Mouse (Mus musculus): ENCODE data around the gene Ppm1a. TPM values are rescaled to one million over a fixed set of nuclear protein-coding genes. Genes with fewer than 3 reads are reported as not detected.

Gene Ppm1a
- polyA plus RNA-seq, 1 experiment from 2014 or later = 75.9 TPM

DNA sequence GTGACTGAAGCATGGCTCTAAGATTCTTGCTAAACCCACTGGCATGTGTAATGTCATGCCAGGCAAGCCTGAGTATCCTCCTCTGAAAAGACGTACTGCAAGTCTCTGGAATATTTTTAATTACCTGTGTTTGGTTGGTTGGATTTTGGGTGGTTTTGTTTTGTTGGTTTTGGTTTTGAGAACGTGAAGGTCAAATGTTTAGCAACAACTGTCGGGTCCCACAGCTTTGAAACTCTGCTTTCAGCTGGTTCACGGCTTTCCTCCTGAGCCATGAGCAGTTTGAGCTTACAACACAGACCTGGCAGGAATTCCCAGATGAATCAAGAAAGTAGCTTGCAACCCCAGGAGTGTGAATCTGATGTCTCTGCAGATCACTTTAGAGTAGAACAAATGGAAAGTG lies 29.7 kb downstream of the Ppm1a start:
- Histone ChIP-seq H3K36me3 (ENCODE audit: control insufficient read depth, insufficient read depth, low read length) (peaks cover 46% of the 10 kb centered on the region), H3K27me3 (ENCODE audit: control insufficient read depth, insufficient read depth, low read length) (no peaks in the 10 kb centered on the region), H3K4me2 (ENCODE audit: low read length) (no peak overlapping the region), H3K27ac (replicated peaks in 1 of 2; ENCODE audit: control insufficient read depth in 1 of 2, insufficient read depth in 1 of 2, low read depth in 2 of 2, low read length in 2 of 2) (no peak overlapping the region), H3K4me1 (ENCODE audit: control insufficient read depth in 2 of 2, insufficient read depth in 2 of 2, low read length in 2 of 2) (0 out of 4 replicates have a peak, but pooled peaks cover 0 to 2% of the 10 kb centered on the region in 2 experiments), H3K9me3 (ENCODE audit: control insufficient read depth, low read length) (no peaks in the 10 kb centered on the region), H3K4me3 (ENCODE audit: control insufficient read depth in 1 of 2, insufficient read depth in 1 of 2, low read depth in 1 of 2, low read length in 2 of 2) (no peak overlapping the region), H3K9ac (ENCODE audit: low read length) (no peak overlapping the region)
- WGBS = 90% methylated on average over 4 of the region's 4 CpGs
- ATAC-seq (ENCODE audit: insufficient number of reproducible peaks, insufficient read depth, low FRiP score, low read depth) = no peak

DNA sequence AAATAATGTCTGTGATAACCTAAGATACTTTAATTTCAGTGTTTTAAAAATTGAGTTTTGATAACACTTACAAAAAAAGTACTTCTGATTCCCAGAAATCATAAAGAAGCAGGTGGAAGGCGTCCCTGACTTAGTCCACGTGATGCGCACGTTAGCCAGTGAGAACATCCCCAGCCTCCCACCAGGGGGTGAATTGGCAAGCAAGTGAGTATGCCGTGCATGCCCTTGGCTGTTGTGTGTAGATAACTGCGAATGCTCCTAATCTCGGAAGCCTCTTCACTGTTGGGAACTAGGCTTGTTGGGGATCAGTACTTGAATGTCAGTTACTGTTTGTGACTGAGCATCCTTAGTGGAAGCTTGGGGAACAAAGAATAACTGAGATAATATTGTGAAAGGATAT lies 33.3 kb downstream of the Ppm1a start:
- H3K9me3 ChIP-seq (ENCODE audit: control insufficient read depth, low read length) = no peaks in the 10 kb centered on the region
- no peaks in the 10 kb centered on the region for H3K4me1 ChIP-seq (ENCODE audit: control insufficient read depth in 2 of 2, insufficient read depth in 2 of 2, low read length in 2 of 2)
- no peak overlapping the region for H3K27ac ChIP-seq (replicated peaks in 1 of 2; ENCODE audit: control insufficient read depth in 1 of 2, insufficient read depth in 1 of 2, low read depth in 2 of 2, low read length in 2 of 2)
- 35% methylated on average over 7 of the region's 7 CpGs for WGBS
- H3K27me3 ChIP-seq (ENCODE audit: control insufficient read depth, insufficient read depth, low read length) = no peaks in the 10 kb centered on the region
- no peak overlapping the region for H3K4me2 ChIP-seq (ENCODE audit: low read length)
- H3K9ac ChIP-seq (ENCODE audit: low read length) = no peak overlapping the region
- peaks cover 57% of the 10 kb centered on the region for H3K36me3 ChIP-seq (ENCODE audit: control insufficient read depth, insufficient read depth, low read length)
- H3K4me3 ChIP-seq (ENCODE audit: control insufficient read depth in 1 of 2, insufficient read depth in 1 of 2, low read depth in 1 of 2, low read length in 2 of 2) = no peak overlapping the region
- no peak for ATAC-seq (ENCODE audit: insufficient number of reproducible peaks, insufficient read depth, low FRiP score, low read depth)

DNA sequence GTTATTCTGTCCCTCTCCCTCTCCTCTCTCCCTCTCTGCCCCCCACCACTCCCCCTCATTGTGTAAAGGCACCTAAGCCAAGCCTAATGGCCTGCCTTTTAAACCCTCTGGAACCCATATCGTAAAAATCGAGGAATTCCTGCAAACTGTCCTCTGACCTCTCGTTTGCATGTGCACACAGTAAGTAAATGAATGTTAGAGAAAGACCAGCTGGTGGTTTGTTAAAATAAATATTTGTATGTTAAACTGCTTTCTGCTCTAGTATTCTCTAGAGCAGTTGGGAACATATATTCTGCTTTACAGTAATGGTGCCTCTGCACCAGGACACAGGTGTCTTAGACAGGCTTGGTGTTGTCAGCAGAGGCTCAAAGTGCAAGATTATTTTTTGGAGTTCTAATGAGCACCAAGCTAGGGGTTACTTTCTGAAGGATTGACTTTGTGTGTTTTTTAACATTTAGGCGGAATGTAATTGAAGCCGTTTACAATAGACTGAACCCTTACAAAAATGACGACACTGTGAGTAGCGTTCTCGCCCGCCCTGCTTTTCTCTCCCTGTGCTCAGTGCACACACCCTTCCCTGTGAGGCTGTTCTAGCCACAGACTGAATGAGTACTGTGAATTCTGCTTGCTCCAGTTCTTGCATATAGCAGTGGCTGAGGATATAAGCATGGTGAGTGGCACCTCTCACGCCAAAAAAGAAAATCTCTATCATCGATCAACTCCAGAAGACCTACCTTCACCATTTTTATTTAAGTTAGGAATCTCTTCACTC lies 35.3 kb downstream of the Ppm1a start:
- no peaks in the 10 kb centered on the region for H3K9me3 ChIP-seq (ENCODE audit: control insufficient read depth, low read length)
- no peak overlapping the region for H3K27ac ChIP-seq (replicated peaks in 1 of 2; ENCODE audit: control insufficient read depth in 1 of 2, insufficient read depth in 1 of 2, low read depth in 2 of 2, low read length in 2 of 2)
- H3K9ac ChIP-seq (ENCODE audit: low read length) = no peak overlapping the region
- no peak overlapping the region for H3K4me2 ChIP-seq (ENCODE audit: low read length)
- peaks cover 56% of the 10 kb centered on the region for H3K36me3 ChIP-seq (ENCODE audit: control insufficient read depth, insufficient read depth, low read length)
- H3K27me3 ChIP-seq (ENCODE audit: control insufficient read depth, insufficient read depth, low read length) = no peaks in the 10 kb centered on the region
- no peaks in the 10 kb centered on the region for H3K4me1 ChIP-seq (ENCODE audit: control insufficient read depth in 2 of 2, insufficient read depth in 2 of 2, low read length in 2 of 2)
- 94% methylated on average over 11 of the region's 11 CpGs for WGBS
- no peak for ATAC-seq (ENCODE audit: insufficient number of reproducible peaks, insufficient read depth, low FRiP score, low read depth)
- no peak overlapping the region for H3K4me3 ChIP-seq (ENCODE audit: control insufficient read depth in 1 of 2, insufficient read depth in 1 of 2, low read depth in 1 of 2, low read length in 2 of 2)

GRCm38 (mm10) chr12:72793983-72794382 lies 36.7 kb downstream of the Ppm1a start:
- no peaks in the 10 kb centered on the region for H3K4me1 ChIP-seq (ENCODE audit: control insufficient read depth in 2 of 2, insufficient read depth in 2 of 2, low read length in 2 of 2)
- H3K4me3 ChIP-seq (ENCODE audit: control insufficient read depth in 1 of 2, insufficient read depth in 1 of 2, low read depth in 1 of 2, low read length in 2 of 2) = no peak overlapping the region
- no peaks in the 10 kb centered on the region for H3K27me3 ChIP-seq (ENCODE audit: control insufficient read depth, insufficient read depth, low read length)
- ATAC-seq (ENCODE audit: insufficient number of reproducible peaks, insufficient read depth, low FRiP score, low read depth) = no peak
- H3K4me2 ChIP-seq (ENCODE audit: low read length) = no peak overlapping the region
- no peaks in the 10 kb centered on the region for H3K9me3 ChIP-seq (ENCODE audit: control insufficient read depth, low read length)
- 88% methylated on average over 8 of the region's 8 CpGs for WGBS
- peaks cover 53% of the 10 kb centered on the region for H3K36me3 ChIP-seq (ENCODE audit: control insufficient read depth, insufficient read depth, low read length)
- no peak overlapping the region for H3K9ac ChIP-seq (ENCODE audit: low read length)
- H3K27ac ChIP-seq (replicated peaks in 1 of 2; ENCODE audit: control insufficient read depth in 1 of 2, insufficient read depth in 1 of 2, low read depth in 2 of 2, low read length in 2 of 2) = no peak overlapping the region

DNA sequence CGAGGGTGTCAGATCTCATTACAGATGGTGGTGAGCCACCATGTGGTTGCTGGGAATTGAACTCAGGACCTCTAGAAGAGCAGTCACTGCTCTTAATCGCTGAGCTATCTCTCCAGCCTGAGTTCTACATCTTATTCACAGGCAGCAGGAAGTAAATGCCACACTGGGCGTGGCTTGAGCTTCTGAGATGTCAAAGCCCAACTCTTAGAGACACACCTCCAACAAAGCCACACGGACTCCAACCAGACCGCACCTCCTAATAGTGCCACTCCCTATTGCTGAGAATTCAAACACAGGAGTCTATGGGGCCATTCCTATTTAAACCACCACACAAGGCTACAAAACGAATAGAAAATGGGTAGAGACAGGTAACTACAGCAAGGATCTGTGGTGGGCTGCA lies 52.5 kb downstream of the Ppm1a start:
- no peaks in the 10 kb centered on the region for H3K36me3 ChIP-seq (ENCODE audit: control insufficient read depth, insufficient read depth, low read length)
- H3K4me3 ChIP-seq (ENCODE audit: control insufficient read depth in 1 of 2, insufficient read depth in 1 of 2, low read depth in 1 of 2, low read length in 2 of 2) = no peak overlapping the region
- no peak for ATAC-seq (ENCODE audit: insufficient number of reproducible peaks, insufficient read depth, low FRiP score, low read depth)
- H3K4me2 ChIP-seq (ENCODE audit: low read length) = no peak overlapping the region
- H3K27me3 ChIP-seq (ENCODE audit: control insufficient read depth, insufficient read depth, low read length) = no peaks in the 10 kb centered on the region
- 78% methylated on average over 6 of the region's 6 CpGs for WGBS
- H3K4me1 ChIP-seq (ENCODE audit: control insufficient read depth in 2 of 2, insufficient read depth in 2 of 2, low read length in 2 of 2) = no peaks in the 10 kb centered on the region
- H3K9me3 ChIP-seq (ENCODE audit: control insufficient read depth, low read length) = no peaks in the 10 kb centered on the region
- no peak overlapping the region for H3K9ac ChIP-seq (ENCODE audit: low read length)
- H3K27ac ChIP-seq (replicated peaks in 1 of 2; ENCODE audit: control insufficient read depth in 1 of 2, insufficient read depth in 1 of 2, low read depth in 2 of 2, low read length in 2 of 2) = no peak overlapping the region

GRCm38 (mm10) chr12:72811588-72811987 lies 54.3 kb downstream of the Ppm1a start:
- ATAC-seq (ENCODE audit: insufficient number of reproducible peaks, insufficient read depth, low FRiP score, low read depth) = no peak
- Histone ChIP-seq H3K4me3 (ENCODE audit: control insufficient read depth in 1 of 2, insufficient read depth in 1 of 2, low read depth in 1 of 2, low read length in 2 of 2) (no peak overlapping the region), H3K9ac (ENCODE audit: low read length) (no peak overlapping the region), H3K27me3 (ENCODE audit: control insufficient read depth, insufficient read depth, low read length) (no peaks in the 10 kb centered on the region), H3K4me2 (ENCODE audit: low read length) (no peak overlapping the region), H3K9me3 (ENCODE audit: control insufficient read depth, low read length) (peaks cover 2% of the 10 kb centered on the region; the same call in 1 of the 2 replicates), H3K27ac (replicated peaks in 1 of 2; ENCODE audit: control insufficient read depth in 1 of 2, insufficient read depth in 1 of 2, low read depth in 2 of 2, low read length in 2 of 2) (no peak overlapping the region), H3K36me3 (ENCODE audit: control insufficient read depth, insufficient read depth, low read length) (no peaks in the 10 kb centered on the region), H3K4me1 (ENCODE audit: control insufficient read depth in 2 of 2, insufficient read depth in 2 of 2, low read length in 2 of 2) (no peaks in the 10 kb centered on the region)
- 80% methylated on average over 3 of the region's 3 CpGs for WGBS

GRCm38 (mm10) chr12:72820940-72821431 lies 63.7 kb downstream of the Ppm1a start:
- Histone ChIP-seq H3K36me3 (ENCODE audit: control insufficient read depth, insufficient read depth, low read length) (no peaks in the 10 kb centered on the region), H3K4me3 (ENCODE audit: control insufficient read depth in 1 of 2, insufficient read depth in 1 of 2, low read depth in 1 of 2, low read length in 2 of 2) (peak overlapping the region; percentile 47 to 52), H3K27me3 (ENCODE audit: control insufficient read depth, insufficient read depth, low read length) (no peaks in the 10 kb centered on the region; the same call in 1 of the 2 replicates), H3K9ac (ENCODE audit: low read length) (peak overlapping the region; percentile 69), H3K27ac (replicated peaks in 1 of 2; ENCODE audit: control insufficient read depth in 1 of 2, insufficient read depth in 1 of 2, low read depth in 2 of 2, low read length in 2 of 2) (peak overlapping the region; percentile 67 to 71), H3K4me1 (ENCODE audit: control insufficient read depth in 2 of 2, insufficient read depth in 2 of 2, low read length in 2 of 2) (0 out of 4 replicates have a peak, but pooled peaks cover 0 to 2% of the 10 kb centered on the region in 2 experiments), H3K9me3 (ENCODE audit: control insufficient read depth, low read length) (no peaks in the 10 kb centered on the region; the same call in 1 of the 2 replicates), H3K4me2 (ENCODE audit: low read length) (peak overlapping the region; percentile 92)
- 6% methylated on average over 24 of the region's 24 CpGs for WGBS
- peak; percentile 83 for ATAC-seq (ENCODE audit: insufficient number of reproducible peaks, insufficient read depth, low FRiP score, low read depth)
